Mouse (Mus musculus) kidney, adult 8-10 months (tissue): ENCODE measurements at regions not wholly inside any gene's neighbourhood (a gene's known extent, or its start where the extent isn't known, plus 50 kb on each side); places are given as distances from the start of the nearest gene placed in this dataset.
A peak's percentile ranks its signal among the peaks of the same experiment; 100 is the strongest.
"Not testable (repeated sequence)": the region's sequence is repeated elsewhere in the genome, so short reads cannot be mapped to it uniquely, and the experiment has no call there.

Experiments used
- DNase-seq, 2 experiments: peaks; one replicate each; pipeline ENCODE4 v3.0.0; 2022

DNA sequence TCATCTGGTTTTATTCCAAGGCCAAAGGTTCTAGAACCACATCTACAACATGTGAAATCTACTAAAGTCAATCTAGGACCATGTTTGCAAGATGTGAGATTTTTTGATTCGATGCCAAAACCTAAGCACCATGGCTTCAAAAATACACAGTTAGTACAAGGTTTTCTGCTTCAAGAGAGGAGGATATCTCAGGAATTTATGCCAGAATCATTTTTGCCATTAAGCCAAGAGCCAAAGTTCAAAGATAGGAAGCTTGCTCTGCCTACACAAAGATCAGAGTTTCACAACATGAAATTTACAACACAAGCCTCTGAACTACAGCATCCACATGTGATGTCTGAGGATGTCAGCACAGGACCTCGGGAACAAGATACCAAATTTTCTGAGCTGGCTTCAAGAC is 103.2 kb upstream of the Kmt2e start:
- DNase-seq, result peak in 1 of 2 experiments; percentile 23

DNA sequence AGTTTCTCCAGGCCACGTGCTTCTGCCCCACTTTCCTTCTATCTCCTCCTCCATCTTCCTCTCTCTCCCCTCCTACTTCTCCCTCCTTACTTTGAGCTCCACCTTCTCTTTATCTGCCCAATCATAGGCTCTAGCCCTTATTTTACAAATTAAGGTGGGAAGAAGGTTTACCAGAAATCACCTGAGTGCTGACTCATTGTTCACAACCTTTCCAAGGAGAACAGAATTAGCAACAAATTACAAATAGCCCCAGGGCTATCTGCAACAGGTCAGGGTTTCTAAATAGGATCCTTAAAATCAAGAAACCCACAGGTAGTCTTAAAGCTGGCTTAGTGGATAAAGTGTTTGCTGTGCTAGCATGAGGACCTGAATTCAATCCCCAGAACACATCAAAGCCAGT is 87.0 kb upstream of the Kmt2e start:
- DNase-seq, result no peak

DNA sequence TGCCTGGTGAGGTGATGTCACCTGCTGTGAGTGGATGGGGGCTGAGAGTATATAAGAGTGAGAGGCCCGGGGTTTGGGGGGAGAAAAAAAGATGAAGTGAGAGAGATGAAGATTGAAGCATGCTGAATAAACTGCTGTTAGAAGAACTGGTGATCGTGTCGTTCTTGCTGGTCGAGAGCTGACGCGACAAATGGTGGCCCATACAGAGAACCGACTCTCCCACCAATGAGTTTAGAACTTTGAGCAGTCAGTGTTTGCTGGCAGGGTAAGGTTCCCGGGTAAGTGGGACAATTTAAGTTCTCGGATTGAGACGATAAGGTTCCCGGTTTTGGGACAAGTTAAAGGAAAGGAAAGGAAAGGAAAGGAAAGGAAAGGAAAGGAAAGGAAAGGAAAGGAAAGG is 83.6 kb upstream of the Kmt2e start:
- DNase-seq, result not testable (repeated sequence)

DNA sequence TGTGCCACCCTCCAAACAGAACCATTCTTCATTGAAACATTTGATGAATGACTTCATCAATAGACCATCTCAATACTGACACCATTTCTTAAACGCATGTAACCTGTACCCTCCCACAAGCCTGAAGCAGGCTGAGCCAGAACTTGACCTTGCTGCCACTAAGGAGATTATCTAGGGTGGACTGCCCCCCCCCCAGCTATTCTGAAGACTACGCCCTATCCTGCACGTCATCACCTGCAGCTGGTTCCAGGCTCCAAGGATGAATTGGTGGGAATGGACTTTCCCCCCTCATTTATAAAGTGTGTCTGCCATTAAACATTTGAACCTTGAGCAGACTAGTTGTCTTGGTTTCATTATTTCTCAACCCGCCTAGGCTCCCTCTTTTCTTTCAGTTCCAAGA is 71.8 kb upstream of the Kmt2e start:
- DNase-seq, result not testable (repeated sequence)
